Mouse (Mus musculus): ENCODE results near the gene Slc15a4.

DNA sequence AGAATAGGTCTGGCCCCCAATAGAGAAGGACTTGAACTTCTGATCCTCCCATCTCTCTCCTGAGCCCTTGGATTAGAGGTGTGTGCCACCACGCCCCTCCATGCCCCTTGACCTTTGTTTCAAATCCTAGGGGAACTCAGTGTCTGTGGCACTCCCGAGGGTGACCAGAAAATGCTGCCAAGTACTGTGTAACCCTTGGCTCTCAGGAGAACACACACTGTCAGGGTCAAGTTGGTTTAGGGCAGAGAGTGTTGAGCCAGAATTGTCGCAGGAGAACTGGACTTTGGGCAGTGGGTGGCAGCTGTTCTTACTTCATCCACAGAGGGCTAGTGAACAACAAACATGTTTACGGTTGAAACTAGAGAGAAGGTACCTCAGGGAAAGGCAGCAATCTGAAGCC is 4.9 kb upstream of the Slc15a4 start:
- TF ChIP-seq POLR2A (IDR thresholded peaks at IDR 0.05; ENCODE audit: insufficient read depth, low read depth, low read length): no peak
- no peak for TF ChIP-seq CTCF (IDR thresholded peaks at IDR 0.05; ENCODE audit: insufficient read depth, low read depth, low read length)

All from olfactory bulb, adult 2 months (tissue).